Mouse (Mus musculus) cerebellum, postnatal 14 days (tissue): Measurements from ENCODE around the gene Gm49396.
A peak's percentile ranks its signal among the peaks of the same experiment; 100 is the strongest.

ENCODE experiments used
- DNase-seq, 2 experiments: peaks; one replicate each; pipeline ENCODE4 v3.0.0; 2021; ENCODE audit warnings: mixed read lengths in 2 of 2

Gm49396 gene

GRCm38 (mm10) chr7:30588676-30589434 lies 25.7 kb downstream of the Gm49396 start, which contains the start of gene Kmt2b:
Kmt2b (minus strand) TSS chr7:30588726.
- peak; percentile 95 to 97 for DNase-seq

GRCm38 (mm10) chr7:30589435-30590301 lies 26.5 kb downstream of the Gm49396 start:
- peak; percentile 92 to 96 for DNase-seq

- DNase-seq, result no peak
Observed at GRCm38 (mm10) chr7:30590927-30591604, 27.9 kb downstream of the Gm49396 start.

GRCm38 (mm10) chr7:30591605-30591951 lies 28.4 kb downstream of the Gm49396 start:
- DNase-seq, result no peak

- DNase-seq, result no peak
Observed at GRCm38 (mm10) chr7:30592772-30593423, 29.8 kb downstream of the Gm49396 start.

- DNase-seq, result peak in 1 of 2 experiments; percentile 4
Observed at GRCm38 (mm10) chr7:30593579-30594509, 30.7 kb downstream of the Gm49396 start.

- no peak for DNase-seq
Observed at GRCm38 (mm10) chr7:30594510-30595024, 31.4 kb downstream of the Gm49396 start.

- DNase-seq, result no peak
Observed at GRCm38 (mm10) chr7:30596093-30596492, 32.9 kb downstream of the Gm49396 start.

GRCm38 (mm10) chr7:30596811-30597210 lies 33.7 kb downstream of the Gm49396 start:
- no peak for DNase-seq

GRCm38 (mm10) chr7:30598786-30599185 lies 35.6 kb downstream of the Gm49396 start, which contains the start of gene Zbtb32:
Zbtb32 (minus strand) TSS chr7:30598909.
- no peak for DNase-seq

- DNase-seq, result peak; percentile 98
Observed at GRCm38 (mm10) chr7:30599933-30600353, 36.8 kb downstream of the Gm49396 start.

- DNase-seq, result peak; percentile 46 to 50
Observed at GRCm38 (mm10) chr7:30600651-30601050, 37.5 kb downstream of the Gm49396 start.

- no peak for DNase-seq
Observed at GRCm38 (mm10) chr7:30602583-30602982, 39.4 kb downstream of the Gm49396 start.

GRCm38 (mm10) chr7:30604424-30604823 lies 41.3 kb downstream of the Gm49396 start:
- DNase-seq, result no peak

GRCm38 (mm10) chr7:30604944-30605343 lies 41.8 kb downstream of the Gm49396 start:
- DNase-seq, result no peak

- DNase-seq, result peak; percentile 73 to 83
Observed at GRCm38 (mm10) chr7:30607706-30608309, 44.7 kb downstream of the Gm49396 start.

- no peak for DNase-seq
Observed at GRCm38 (mm10) chr7:30608476-30608875, 45.3 kb downstream of the Gm49396 start.

- no peak for DNase-seq
Observed at GRCm38 (mm10) chr7:30610043-30610442, 46.9 kb downstream of the Gm49396 start.

- no peak for DNase-seq
Observed at GRCm38 (mm10) chr7:30612654-30613402, 49.7 kb downstream of the Gm49396 start, which contains the start of gene Upk1a. Upk1a (minus strand) TSS chr7:30612847.
